Comparison of ENCODE assay signal across 7 mouse cellular contexts in genomic region chr10:58498516-58498915, GRCm38 (mm10). TPM values are rescaled to one million over a fixed set of nuclear protein-coding genes. Genes with fewer than 3 reads are reported as not detected.
DNase-seq lines count a peak whose midpoint lies in the region; ATAC-seq and TF ChIP-seq lines count a peak whose summit lies in the region.

No protein-coding gene starts in this region.

- peak overlapping the region; percentile 95 for H3K4me3 ChIP-seq in testis, adult 2 months (ENCODE audit: control insufficient read depth, low read depth, low read length)
- H3K4me3 ChIP-seq in forebrain, embryonic 15.5 days: peak overlapping the region; percentile 58
- peak overlapping the region; percentile 96 for H3K4me3 ChIP-seq in liver, embryonic 16.5 days (ENCODE audit: low read depth, low read length)

- ATAC-seq in forebrain, embryonic 15.5 days (replicated peaks): no peak
- no peak for ATAC-seq in liver, embryonic 16.5 days (ENCODE audit: low read depth)

- TF ChIP-seq CTCF in testis, adult 2 months (IDR thresholded peaks at IDR 0.05; ENCODE audit: control insufficient read depth, insufficient read depth, insufficient replicate concordance, low read depth, low read length): no peak

- intact Hi-C loops in gastrocnemius, postnatal 14 days (cut with DNase I; ENCODE audit: low total_unique reads): loop anchor here (10.0 kb wide), 1 partner anchor 204 kb away; no protein-coding TSS in a partner anchor

- H3K4me1 ChIP-seq in testis, adult 2 months (ENCODE audit: control insufficient read depth, insufficient read depth, low read length): no peaks in the 10 kb centered on the region
- peaks cover 16% of the 10 kb centered on the region for H3K4me1 ChIP-seq in forebrain, embryonic 15.5 days
- peaks cover 13% of the 10 kb centered on the region for H3K4me1 ChIP-seq in liver, embryonic 16.5 days (ENCODE audit: control insufficient read depth, low read depth, low read length)

- 61% methylated on average over 2 of the region's 2 CpGs for WGBS in forebrain, embryonic 15.5 days
- WGBS in liver, embryonic 16.5 days (ENCODE audit: insufficient replicate concordance): 46% methylated on average over 2 of the region's 2 CpGs

- no peaks in the 10 kb centered on the region for H3K27me3 ChIP-seq in testis, adult 2 months (ENCODE audit: control insufficient read depth, insufficient read depth, low read length)
- H3K27me3 ChIP-seq in forebrain, embryonic 15.5 days: no peaks in the 10 kb centered on the region
- no peaks in the 10 kb centered on the region for H3K27me3 ChIP-seq in liver, embryonic 16.5 days (ENCODE audit: control insufficient read depth, insufficient read depth, low read depth, low read length)

- no peak for DNase-seq in testis, postnatal 14 days (ENCODE audit: low spot score)
- no peak for DNase-seq in urinary bladder, postnatal 4 days (ENCODE audit: low spot score in 2 of 2)
- DNase-seq in T-cell, adult 2 months (ENCODE audit: low spot score): no peak
- no peak for DNase-seq in gastrocnemius, postnatal 14 days

- no peaks in the 10 kb centered on the region for H3K9me3 ChIP-seq in forebrain, embryonic 15.5 days
- no peaks in the 10 kb centered on the region for H3K9me3 ChIP-seq in liver, embryonic 16.5 days (replicated peaks; ENCODE audit: control insufficient read depth, low read length)

- no peak for TF ChIP-seq POLR2A in testis, adult 2 months (IDR thresholded peaks at IDR 0.05; ENCODE audit: control insufficient read depth, low read depth, low read length)

- H3K36me3 ChIP-seq in testis, adult 2 months (ENCODE audit: control insufficient read depth, insufficient read depth, low read length): no peaks in the 10 kb centered on the region
- H3K36me3 ChIP-seq in forebrain, embryonic 15.5 days: peaks cover 13% of the 10 kb centered on the region
- H3K36me3 ChIP-seq in liver, embryonic 16.5 days (ENCODE audit: control insufficient read depth, insufficient read depth): peaks cover 13% of the 10 kb centered on the region

- H3K9ac ChIP-seq in forebrain, embryonic 15.5 days (replicated peaks): peak overlapping the region; percentile 50
- H3K9ac ChIP-seq in liver, embryonic 16.5 days (ENCODE audit: low read depth, low read length): peak overlapping the region; percentile 78

- H3K4me2 ChIP-seq in forebrain, embryonic 15.5 days (replicated peaks): peak overlapping the region; percentile 57
- peak overlapping the region; percentile 87 for H3K4me2 ChIP-seq in liver, embryonic 16.5 days (ENCODE audit: low read depth, low read length)

- H3K27ac ChIP-seq in testis, adult 2 months (ENCODE audit: control insufficient read depth, insufficient read depth, low read depth, low read length): peak overlapping the region; percentile 97; the same call in 1 of the 2 replicates
- no peak overlapping the region; the same call in 1 of the 2 replicates for H3K27ac ChIP-seq in forebrain, embryonic 15.5 days (replicated peaks)
- peak overlapping the region; percentile 90 for H3K27ac ChIP-seq in liver, embryonic 16.5 days (ENCODE audit: low read length)

RNA-seq across cellular contexts. Expression of gene Ccdc138, which starts 0.8 kb away (rescaled TPM):
- 6.7 and 7.6 TPM in 2 replicates for polyA plus RNA-seq in testis, adult 2 months (2012; rRNA removed)
- polyA plus RNA-seq in forebrain, embryonic 15.5 days (2015; fragmentation: Nextera tagmentation; extraction: Ambion mirVana): 11.3 and 12.1 TPM in 2 replicates
- polyA plus RNA-seq in liver, embryonic 16.5 days (2015; fragmentation: Nextera tagmentation; extraction: Ambion mirVana): 2.5 and 2.7 TPM in 2 replicates
- under 1 TPM; 0.35 to 0.74 TPM for total RNA-seq in gastrocnemius, postnatal 14 days (2021)

RNA-seq across cellular contexts. Expression of gene Ranbp2, which starts 51.8 kb away (rescaled TPM):
- 5.1 and 6.8 TPM in 2 replicates for polyA plus RNA-seq in testis, adult 2 months (2012; rRNA removed)
- 19.7 and 21.5 TPM in 2 replicates for polyA plus RNA-seq in forebrain, embryonic 15.5 days (2015; fragmentation: Nextera tagmentation; extraction: Ambion mirVana)
- polyA plus RNA-seq in liver, embryonic 16.5 days (2015; fragmentation: Nextera tagmentation; extraction: Ambion mirVana): 18.2 and 20.9 TPM in 2 replicates
- total RNA-seq in gastrocnemius, postnatal 14 days (2021): 10 to 100 TPM; 45.3 to 45.6 TPM
